Mouse (Mus musculus) erythroblast, embryonic 14.5 days (primary cell): Measurements from ENCODE around the gene Zfp687. TPM values are rescaled to one million over a fixed set of nuclear protein-coding genes. Genes with fewer than 3 reads are reported as not detected.

Experiments used
- H3K27me3 ChIP-seq: 2 replicates; pipeline ENCODE4 v1.6.1; 2012; ENCODE audit warnings: inconsistent platforms; ENCODE audit not compliant: control insufficient read depth
- H3K36me3 ChIP-seq: 2 replicates; pipeline ENCODE4 v1.6.1; 2012; ENCODE audit warnings: mild to moderate bottlenecking, inconsistent platforms; ENCODE audit not compliant: control insufficient read depth
- H3K4me1 ChIP-seq: 2 replicates; pipeline ENCODE4 v1.6.1; 2012; ENCODE audit warnings: inconsistent platforms; ENCODE audit not compliant: control insufficient read depth
- H3K4me3 ChIP-seq: replicated peaks from 2 replicates; pipeline ENCODE3; 2012; ENCODE audit warnings: moderate library complexity, mild to moderate bottlenecking, inconsistent platforms
- H3K9me3 ChIP-seq: 2 replicates; pipeline ENCODE4 v1.6.1; 2012; ENCODE audit warnings: low read length, inconsistent platforms, mixed read lengths; ENCODE audit not compliant: control insufficient read depth
- GATA1 ChIP-seq: IDR thresholded peaks from 2 replicates; pipeline ENCODE4 v1.6.1; 2012; ENCODE audit warnings: low read length, inconsistent platforms, mixed read lengths
- TAL1 ChIP-seq: IDR thresholded peaks from 3 replicates; pipeline ENCODE4 v1.6.1; 2012; ENCODE audit warnings: low read length, inconsistent platforms, mixed read lengths
- polyA plus RNA-seq: library from polyadenylated mRNA; stranded (reverse); fragments of >175 nt; gene quantifications from 2 replicates; pipeline ENCODE4 v1.2.3, GENCODE M21; 2012

The Zfp687 gene
- 0.61 and 0.79 TPM in 2 replicates for polyA plus RNA-seq

DNA sequence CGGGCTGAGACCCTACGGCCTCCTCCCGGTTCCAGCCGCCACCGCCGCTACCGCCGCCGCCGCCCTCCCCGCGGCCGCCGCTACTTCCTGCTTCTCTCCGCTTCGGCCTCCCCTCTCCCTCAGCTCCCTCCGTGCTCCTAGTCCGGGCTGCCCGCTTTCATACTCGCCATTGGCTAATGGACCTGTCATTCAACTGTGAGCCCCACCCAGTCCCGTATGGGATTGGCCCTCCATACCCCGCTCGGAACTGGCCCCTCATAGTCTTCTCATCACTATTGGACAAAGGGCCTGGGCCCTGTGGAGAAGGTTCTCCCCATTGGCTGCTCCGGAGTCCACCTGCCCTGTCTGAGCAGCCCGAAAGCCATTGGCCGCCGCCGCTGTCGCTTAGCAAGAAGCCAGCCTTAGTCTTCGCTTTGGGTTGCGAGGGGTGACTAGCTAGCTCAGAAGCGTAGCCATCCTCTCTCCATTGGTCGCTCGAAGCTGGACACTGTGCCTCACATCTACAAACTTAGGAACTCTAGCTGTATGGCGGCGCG is at the start of gene Zfp687:
Zfp687 (minus strand) TSS at position 112 of the 536 bp plus-strand sequence.
- Histone ChIP-seq H3K27me3 (no peaks in the 10 kb centered on the region), H3K4me3 (peak within 1 kb of the TSS; percentile 78), H3K9me3 (no peaks in the 10 kb centered on the region), H3K4me1 (peaks cover 52% of the 10 kb centered on the region), H3K36me3 (peaks cover 47% of the 10 kb centered on the region)
- TF ChIP-seq TAL1 = no peak

DNA sequence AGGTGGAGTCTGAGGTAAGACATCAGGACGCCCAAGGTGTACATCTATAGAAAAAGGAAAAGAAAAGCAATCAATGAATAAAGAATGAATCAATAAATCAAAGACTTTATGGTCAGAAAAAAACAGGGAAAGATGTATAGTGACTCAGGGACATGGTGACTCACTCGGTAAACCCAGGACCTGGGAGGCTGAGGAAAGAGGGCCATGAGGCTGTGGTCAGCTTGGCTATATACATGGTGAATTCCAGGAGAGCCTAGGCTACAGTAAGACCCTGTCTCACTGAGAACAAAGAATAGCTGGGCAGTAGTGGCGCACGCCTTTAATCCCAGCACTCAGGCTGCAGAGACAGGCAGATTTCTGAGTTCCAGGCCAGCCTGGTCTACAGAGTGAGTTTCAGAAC is 48.5 kb upstream of the Zfp687 start:
- Histone ChIP-seq H3K9me3 (no peaks in the 10 kb centered on the region), H3K36me3 (peaks cover 98% of the 10 kb centered on the region), H3K4me3 (no peak overlapping the region), H3K4me1 (no peaks in the 10 kb centered on the region; the same call in 1 of the 2 replicates), H3K27me3 (no peaks in the 10 kb centered on the region)
- no peak for TF ChIP-seq GATA1
- no peak for TF ChIP-seq TAL1

DNA sequence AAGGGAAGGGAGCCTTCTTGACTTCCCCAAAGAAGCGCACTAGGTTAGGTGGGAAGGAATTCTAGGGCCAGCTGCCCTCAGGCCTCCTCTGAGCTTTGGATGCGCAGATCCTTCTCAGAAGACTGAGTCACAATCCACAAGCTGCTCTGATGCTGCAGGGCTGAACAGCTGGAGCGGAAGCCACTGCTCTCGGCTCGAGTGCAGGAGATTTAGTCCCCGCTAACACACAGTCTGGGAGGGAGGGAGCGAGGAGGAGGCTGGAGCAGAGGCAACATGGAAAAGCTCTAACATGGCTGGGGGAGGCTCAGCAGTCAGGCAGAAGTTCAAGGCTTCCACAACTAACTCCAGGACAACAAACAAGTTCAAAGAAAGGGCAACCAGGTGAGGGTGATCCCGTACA is 42.8 kb upstream of the Zfp687 start:
- Histone ChIP-seq H3K4me3 (no peak overlapping the region), H3K27me3 (no peaks in the 10 kb centered on the region), H3K9me3 (no peaks in the 10 kb centered on the region), H3K36me3 (peaks cover 65% of the 10 kb centered on the region), H3K4me1 (peaks cover 33% of the 10 kb centered on the region)
- no peak for TF ChIP-seq GATA1
- no peak for TF ChIP-seq TAL1

DNA sequence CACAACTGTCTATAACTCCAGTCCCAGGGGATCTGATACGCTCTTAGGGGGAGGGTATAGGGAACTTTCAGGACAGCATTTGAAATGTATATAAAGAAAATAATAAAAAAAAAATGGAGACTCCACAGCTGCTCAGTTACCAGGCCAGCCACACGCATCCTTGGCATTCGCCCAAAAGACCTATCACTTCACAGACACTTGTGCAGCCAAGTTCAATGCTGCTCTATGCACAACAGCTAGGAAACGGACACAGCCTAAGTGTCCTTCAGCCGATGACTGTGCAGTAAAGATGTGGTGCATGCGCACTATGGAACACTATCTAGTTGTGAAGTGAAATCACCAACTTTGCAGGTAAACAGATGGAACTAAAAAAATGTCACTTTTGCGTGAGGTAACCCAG is 41.0 kb upstream of the Zfp687 start:
- peaks cover 39% of the 10 kb centered on the region for H3K4me1 ChIP-seq
- TF ChIP-seq GATA1 = no peak
- TF ChIP-seq TAL1 = no peak
- no peaks in the 10 kb centered on the region for H3K27me3 ChIP-seq
- H3K4me3 ChIP-seq = no peak overlapping the region
- H3K9me3 ChIP-seq = no peaks in the 10 kb centered on the region
- H3K36me3 ChIP-seq = peaks cover 48% of the 10 kb centered on the region

DNA sequence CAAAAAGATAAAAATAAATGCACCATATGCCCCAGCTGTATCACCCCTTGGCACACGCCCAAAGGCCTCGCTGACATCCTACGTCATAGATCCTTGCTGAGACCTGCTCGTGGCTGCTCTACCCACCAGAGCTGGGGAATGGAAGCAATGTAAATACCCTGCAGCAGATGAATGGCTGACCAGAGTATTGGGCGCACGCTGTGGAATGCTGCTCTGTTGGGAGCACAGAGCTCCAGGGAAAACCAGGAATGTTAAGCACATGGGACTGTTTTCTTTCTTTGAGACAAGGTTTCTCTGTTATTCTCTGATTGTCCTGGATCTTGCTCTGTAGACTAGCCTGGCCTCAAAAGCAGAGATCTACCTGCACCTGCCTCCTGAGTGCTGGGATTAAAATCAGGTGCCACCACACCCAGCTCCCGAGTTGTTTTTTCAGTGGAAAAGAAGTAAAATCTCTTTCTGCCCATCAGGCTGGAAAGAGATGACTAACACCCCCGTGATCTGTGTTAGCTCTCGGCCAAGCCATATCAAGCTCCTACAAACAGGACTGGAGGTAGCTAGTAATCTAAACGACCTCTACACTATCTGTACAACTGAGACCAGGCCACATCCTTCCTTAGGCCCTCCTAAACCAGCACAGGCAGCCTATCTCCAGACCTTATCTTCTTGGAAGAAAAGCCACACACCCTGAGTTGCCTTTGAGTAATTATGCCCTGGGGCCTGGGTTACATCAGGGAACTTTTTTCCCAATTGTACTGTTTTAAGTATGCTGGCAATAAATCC is 39.4 kb upstream of the Zfp687 start:
- TF ChIP-seq GATA1 (no peak; the same call in 1 of the 2 replicates), TAL1 (no peak)
- no peaks in the 10 kb centered on the region for H3K27me3 ChIP-seq
- H3K36me3 ChIP-seq = peaks cover 32% of the 10 kb centered on the region
- H3K4me3 ChIP-seq = peak overlapping the region; percentile 24
- H3K9me3 ChIP-seq = no peaks in the 10 kb centered on the region
- peaks cover 46% of the 10 kb centered on the region for H3K4me1 ChIP-seq

DNA sequence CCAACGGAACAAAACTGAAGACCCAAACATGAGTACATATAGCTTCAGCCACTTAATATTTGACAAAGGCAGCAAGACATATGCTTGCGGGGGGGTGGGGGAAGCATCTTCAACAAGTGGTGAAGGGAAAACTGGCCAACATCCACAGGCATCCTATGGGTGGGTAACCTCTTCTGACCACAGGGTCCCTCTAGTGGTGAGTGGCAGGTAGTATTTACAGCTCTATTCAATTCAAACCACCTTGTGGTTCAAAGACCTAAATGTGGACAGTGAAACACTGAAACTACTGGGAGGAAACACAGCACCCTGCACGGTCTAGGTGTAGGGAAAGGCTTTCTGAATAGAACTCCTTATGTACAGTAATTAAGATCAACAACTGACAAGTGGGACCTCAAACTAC is 38.5 kb upstream of the Zfp687 start:
- H3K27me3 ChIP-seq = no peaks in the 10 kb centered on the region
- peaks cover 22% of the 10 kb centered on the region for H3K36me3 ChIP-seq
- H3K4me1 ChIP-seq = peaks cover 53% of the 10 kb centered on the region
- TF ChIP-seq GATA1 (no peak), TAL1 (no peak)
- H3K4me3 ChIP-seq = no peak overlapping the region
- H3K9me3 ChIP-seq = no peaks in the 10 kb centered on the region

DNA sequence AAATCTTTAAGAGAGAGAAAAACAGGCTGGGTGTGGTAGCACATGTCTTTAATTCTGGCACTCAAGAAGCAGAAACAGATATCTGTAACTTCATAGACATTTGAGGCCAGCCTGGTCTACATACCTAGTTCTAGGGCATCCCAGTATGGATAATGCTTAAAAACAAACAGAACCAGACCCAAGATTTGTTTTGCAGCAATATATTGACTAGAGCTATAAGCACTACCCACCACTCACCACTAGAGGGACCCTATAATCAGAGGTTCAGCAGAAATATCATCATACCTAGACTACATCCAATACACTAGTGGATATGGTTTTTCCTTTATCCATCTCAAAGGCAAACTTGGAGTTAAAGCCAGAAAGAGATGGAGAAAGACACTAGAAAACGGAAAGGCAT is 37.7 kb upstream of the Zfp687 start:
- H3K27me3 ChIP-seq = no peaks in the 10 kb centered on the region
- TF ChIP-seq GATA1 = no peak
- no peak for TF ChIP-seq TAL1
- no peak overlapping the region for H3K4me3 ChIP-seq
- peaks cover 58% of the 10 kb centered on the region for H3K4me1 ChIP-seq
- H3K36me3 ChIP-seq = peaks cover 15% of the 10 kb centered on the region
- no peaks in the 10 kb centered on the region for H3K9me3 ChIP-seq

DNA sequence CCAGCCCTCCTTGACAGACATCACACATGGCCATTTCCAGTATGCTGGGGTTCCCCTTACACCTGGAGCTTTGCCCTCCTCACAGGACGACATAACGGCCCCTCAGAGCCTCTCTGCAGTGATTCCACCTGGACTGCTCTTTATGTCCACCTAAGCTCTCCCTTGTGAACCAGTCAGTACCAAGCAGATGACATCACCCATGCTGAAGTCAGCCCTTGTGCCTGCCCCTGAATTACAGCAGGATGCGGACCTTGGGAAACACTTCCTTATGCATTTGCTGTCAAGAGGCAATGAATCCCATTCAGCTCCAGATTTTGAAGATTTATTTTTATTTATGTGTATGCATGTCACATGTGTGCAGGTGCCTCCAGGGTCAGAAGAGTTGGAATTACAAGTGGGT is 32.7 kb upstream of the Zfp687 start:
- peaks cover 61% of the 10 kb centered on the region for H3K4me1 ChIP-seq
- TF ChIP-seq TAL1 (no peak), GATA1 (no peak)
- H3K9me3 ChIP-seq = no peaks in the 10 kb centered on the region
- no peaks in the 10 kb centered on the region for H3K27me3 ChIP-seq
- no peak overlapping the region for H3K4me3 ChIP-seq
- H3K36me3 ChIP-seq = no peaks in the 10 kb centered on the region

DNA sequence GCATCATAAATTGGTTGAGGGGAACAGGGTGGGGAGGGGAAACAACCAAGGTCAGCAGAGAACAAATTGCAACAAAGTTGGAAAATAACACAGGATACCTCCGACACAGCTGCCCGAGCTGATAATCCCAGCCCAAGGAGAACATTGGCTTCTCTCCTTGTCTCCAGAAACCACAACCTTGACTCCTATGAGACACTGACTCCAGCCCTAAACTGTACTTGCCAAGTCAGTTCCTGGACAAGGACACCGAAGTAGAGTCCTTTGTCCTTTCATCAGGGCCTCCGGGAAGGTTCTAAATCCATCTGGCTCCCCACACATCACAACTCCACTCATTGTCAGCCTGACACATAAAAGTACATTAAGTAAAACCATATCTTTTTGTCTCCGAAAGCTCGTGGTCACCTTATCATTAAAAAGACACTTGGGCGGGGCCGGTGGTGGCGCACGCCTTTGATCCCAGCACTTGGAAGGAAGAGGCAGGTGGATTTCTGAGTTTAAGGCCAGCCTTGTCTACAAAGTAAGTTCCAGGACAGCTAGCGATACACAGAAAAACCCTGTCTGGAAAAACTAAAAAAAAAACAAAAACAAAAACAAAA is 31.3 kb upstream of the Zfp687 start:
- TF ChIP-seq GATA1 (no peak), TAL1 (no peak)
- Histone ChIP-seq H3K27me3 (no peaks in the 10 kb centered on the region), H3K4me1 (peaks cover 63% of the 10 kb centered on the region), H3K9me3 (no peaks in the 10 kb centered on the region), H3K36me3 (no peaks in the 10 kb centered on the region), H3K4me3 (peak overlapping the region; percentile 55)
